Mouse (Mus musculus) erythroblast, embryonic 14.5 days (primary cell): Measurements from ENCODE around the gene Zmym1.

Experiments used
- GATA1 ChIP-seq: IDR thresholded peaks from 2 replicates; pipeline ENCODE4 v1.6.1; 2012; ENCODE audit warnings: low read length, inconsistent platforms, mixed read lengths
- TAL1 ChIP-seq: IDR thresholded peaks from 3 replicates; pipeline ENCODE4 v1.6.1; 2012; ENCODE audit warnings: low read length, inconsistent platforms, mixed read lengths

- no peak for TF ChIP-seq TAL1
- no peak for TF ChIP-seq GATA1
Observed at GRCm38 (mm10) chr4:127080806-127081205, 19.9 kb upstream of the Zmym1 start.
